Mouse (Mus musculus): ENCODE measurements around the gene Trafd1. TPM values are rescaled to one million over a fixed set of nuclear protein-coding genes. Genes with fewer than 3 reads are reported as not detected.

Trafd1 gene
- 76.2 to 94.8 TPM (median 89.7 TPM) in 4 replicates for total RNA-seq (2023; ENCODE audit: inconsistent age)

DNA sequence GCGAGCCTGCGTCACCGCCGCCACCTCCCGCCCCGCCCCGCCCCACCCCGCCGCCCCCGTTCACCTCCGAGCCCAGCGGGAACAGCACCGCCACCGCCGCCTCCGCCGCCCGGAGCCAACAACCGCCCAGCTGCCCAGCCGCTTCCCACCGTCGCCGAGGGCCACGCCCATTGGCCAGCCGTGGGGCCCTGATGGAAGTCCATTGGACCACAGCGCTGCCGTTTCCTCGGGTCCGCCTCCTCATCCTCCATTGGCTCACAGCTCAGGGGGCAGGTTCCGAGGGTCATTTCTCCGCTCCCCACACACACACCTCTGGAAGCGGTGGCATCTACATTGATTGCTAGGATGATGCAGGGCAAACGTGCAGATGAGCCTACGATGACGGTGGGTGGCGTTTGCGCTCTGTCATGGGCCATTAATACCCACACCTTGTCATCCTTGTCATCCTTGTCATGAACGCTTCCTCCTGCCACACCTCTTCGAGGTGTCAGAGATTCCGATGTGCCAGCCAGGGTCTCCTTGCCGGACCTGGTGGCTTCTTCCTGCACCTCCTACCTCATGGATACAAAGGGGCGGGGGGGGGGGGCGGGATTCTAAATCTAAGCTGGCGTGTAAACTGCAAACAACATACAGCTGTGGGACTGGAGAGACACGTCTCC, at the start of gene Trafd1:
TSS of gene Trafd1 (minus strand) at position 172 of the 659 bp plus-strand sequence.

DNA sequence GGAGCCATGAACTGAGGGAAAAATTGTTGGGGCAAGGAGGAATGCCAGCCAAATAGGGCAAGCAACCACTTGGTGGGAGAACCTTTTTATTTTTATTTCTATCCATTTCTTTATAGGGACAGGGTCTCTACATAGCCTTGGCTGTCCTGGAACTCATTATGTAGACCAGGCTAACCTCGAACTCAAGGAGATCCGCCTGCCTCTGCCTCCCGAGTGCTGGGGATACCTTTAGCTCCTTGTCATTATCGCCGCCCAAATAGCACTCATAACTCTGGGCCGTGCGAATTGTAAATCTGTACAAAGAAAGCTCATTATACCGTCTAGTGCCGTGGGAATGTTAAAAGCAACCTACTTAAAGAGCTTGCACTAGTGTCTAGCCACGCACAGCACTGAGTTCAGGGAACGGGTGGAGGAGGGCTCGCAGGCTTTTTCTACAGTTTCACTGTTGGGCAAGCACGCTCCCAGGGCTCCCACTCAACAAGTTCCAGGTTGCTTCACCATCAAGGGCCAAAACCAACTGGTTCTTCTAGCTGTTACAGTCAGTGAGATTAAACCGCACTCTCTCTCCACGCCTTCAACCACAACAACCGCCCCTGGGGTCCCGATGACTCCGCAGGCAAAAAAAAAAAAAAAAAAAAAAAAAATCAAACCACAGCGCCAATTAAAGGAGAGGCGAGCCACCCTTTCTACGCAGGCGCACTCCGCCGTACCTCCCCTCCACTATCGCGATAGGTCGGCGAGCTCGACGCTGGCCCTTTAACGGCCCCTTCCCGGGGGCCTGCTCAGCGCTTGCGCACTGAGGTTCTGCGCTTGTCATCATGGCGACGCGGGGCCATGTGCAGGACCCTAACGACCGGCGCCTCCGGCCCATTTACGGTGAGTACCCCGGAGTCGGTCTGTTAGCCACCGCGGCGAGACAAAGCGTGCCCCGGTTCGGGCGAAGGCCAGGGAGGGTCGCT, 12.0 kb upstream of the Trafd1 start, which contains the start of gene Naa25:
TSS of gene Naa25 (plus strand) at position 750 of the 959 bp plus-strand sequence.

Other genes starting within 250 kb of the Trafd1 start
- gene Ptpn11, start 194.2 kb downstream of the Trafd1 start, total RNA-seq (2023; ENCODE audit: inconsistent age) = 38.7 to 41.7 TPM (median 40.0 TPM) in 4 replicates
- gene Rpl6, start 181.2 kb downstream of the Trafd1 start, total RNA-seq (2023; ENCODE audit: inconsistent age) = 1,682 to 1,892 TPM (median 1,878 TPM) in 4 replicates
- 46.6 to 48.6 TPM (median 47.1 TPM) in 4 replicates for gene Hectd4, start 165.4 kb downstream of the Trafd1 start, total RNA-seq (2023; ENCODE audit: inconsistent age)
- 37.8 to 47.4 TPM (median 44.0 TPM) in 4 replicates for gene Naa25, start 12.3 kb upstream of the Trafd1 start, total RNA-seq (2023; ENCODE audit: inconsistent age)
- 1.2 to 1.6 TPM in 2 of 4 replicates, not detected in the others for gene Tmem116, start 66.3 kb upstream of the Trafd1 start, total RNA-seq (2023; ENCODE audit: inconsistent age)
- gene Erp29, start 66.9 kb upstream of the Trafd1 start, total RNA-seq (2023; ENCODE audit: inconsistent age) = 168 to 199 TPM (median 190 TPM) in 4 replicates
- not detected in 4 replicates for gene Adam1b, start 117.8 kb upstream of the Trafd1 start, total RNA-seq (2023; ENCODE audit: inconsistent age)
- 5.2 to 5.7 TPM (median 5.4 TPM) in 4 replicates for gene Adam1a, start 159.8 kb upstream of the Trafd1 start, total RNA-seq (2023; ENCODE audit: inconsistent age)
- gene Gm42878, start 159.8 kb upstream of the Trafd1 start, total RNA-seq (2023; ENCODE audit: inconsistent age) = not detected in 4 replicates
- 87.8 to 106 TPM (median 94.4 TPM) in 4 replicates for gene Mapkapk5, start 160.3 kb upstream of the Trafd1 start, total RNA-seq (2023; ENCODE audit: inconsistent age)
- 371 to 424 TPM (median 391 TPM) in 4 replicates for gene Aldh2, start 208.2 kb upstream of the Trafd1 start, total RNA-seq (2023; ENCODE audit: inconsistent age)
- 8.7 to 11.7 TPM (median 10.3 TPM) in 4 replicates for gene Acad12, start 233.3 kb upstream of the Trafd1 start, total RNA-seq (2023; ENCODE audit: inconsistent age)